Mouse (Mus musculus) left cerebral cortex, postnatal 14 days (tissue): ENCODE measurements around the gene Slc35a1. TPM values are rescaled to one million over a fixed set of nuclear protein-coding genes. Genes with fewer than 3 reads are reported as not detected.
"Not testable (repeated sequence)": the region's sequence is repeated elsewhere in the genome, so short reads cannot be mapped to it uniquely, and the experiment has no call there.

Experiments used
- DNase-seq, 2 experiments: peaks; one replicate each; pipeline ENCODE4 v3.0.0; 2021 to 2022; ENCODE audit warnings: low spot score in 2 of 2, mixed read lengths in 1 of 2
- intact Hi-C: fragments of 180-260 bp; cut with DNase I; formaldehyde crosslinking; loops from one replicate; pipeline ENCODE4 v1.15.1; 2025
- long read RNA-seq, 2 experiments: library from polyadenylated mRNA; stranded (forward); transcript quantifications; one replicate each; pipeline ENCODE4 v2.0.0; 2021
- total RNA-seq, 2 experiments: library from RNA; stranded (reverse); gene quantifications; 2 replicates each; pipeline ENCODE4 v1.2.3; 2021

Slc35a1 gene
- 10 to 100 TPM; 18.5 to 21.8 TPM for total RNA-seq
- long read RNA-seq, experiment 1, transcript Slc35a1-201 (8 exons, 2,039 nt) = major isoform, 27 of 38 reads
- long read RNA-seq, experiment 1, partial matches to known transcripts = 1 of 38 reads
- long read RNA-seq, experiment 1, other reads (novel, unspliced or antisense) = 10 of 38 reads
- long read RNA-seq, experiment 2, transcript Slc35a1-201 (8 exons, 2,039 nt) = major isoform, 23 of 31 reads
- long read RNA-seq, experiment 2, partial matches to known transcripts = 1 of 31 reads
- long read RNA-seq, experiment 2, other reads (novel, unspliced or antisense) = 7 of 31 reads

GRCm38 (mm10) chr4:34686874-34687567 is at the start of gene Slc35a1:
Gene Slc35a1, minus strand, starts transcription at chr4:34687438.
- DNase-seq = peak; percentile 93 to 95
- intact Hi-C loops = loop anchor here (1.0 to 2.0 kb wide), 2 partner anchors 91 to 196 kb away; partner anchors contain the start of genes Smim8 and Zfp292

- intact Hi-C loops = no loop called here
- DNase-seq = no peak
Measured at GRCm38 (mm10) chr4:34734461-34734860, 47.2 kb upstream of the Slc35a1 start.

DNA sequence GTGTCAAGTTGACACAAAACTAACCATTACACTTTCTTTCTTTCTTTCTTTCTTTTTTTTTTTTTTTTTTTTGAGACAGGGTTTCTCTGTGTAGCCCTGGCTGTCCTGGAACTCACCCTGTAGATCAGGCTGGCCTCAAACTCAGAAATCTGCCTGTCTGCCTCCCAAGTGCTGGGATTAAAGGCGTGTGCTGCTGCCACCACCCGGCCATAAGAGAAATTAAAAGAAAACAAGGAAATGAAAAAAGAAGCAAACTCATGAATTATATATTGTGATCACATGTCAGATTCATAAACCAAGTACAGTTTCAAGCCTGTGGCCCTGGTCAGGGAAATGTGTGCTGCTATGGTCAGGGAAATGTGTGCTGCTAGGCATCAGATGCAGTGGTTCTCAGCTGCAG is 46.2 kb upstream of the Slc35a1 start:
- DNase-seq, intact Hi-C loops: not testable (repeated sequence)

GRCm38 (mm10) chr4:34729851-34730341 is 42.7 kb upstream of the Slc35a1 start, which contains the start of gene Cfap206:
Gene Cfap206, minus strand, starts transcription at chr4:34730206.
- peak; percentile 8 to 52 for DNase-seq
- intact Hi-C loops = no loop called here

GRCm38 (mm10) chr4:34725710-34726109 is 38.5 kb upstream of the Slc35a1 start:
- DNase-seq, intact Hi-C loops: not testable (repeated sequence)

- intact Hi-C loops = no loop called here
- no peak for DNase-seq
Measured at GRCm38 (mm10) chr4:34724306-34724705, 37.1 kb upstream of the Slc35a1 start.

DNA sequence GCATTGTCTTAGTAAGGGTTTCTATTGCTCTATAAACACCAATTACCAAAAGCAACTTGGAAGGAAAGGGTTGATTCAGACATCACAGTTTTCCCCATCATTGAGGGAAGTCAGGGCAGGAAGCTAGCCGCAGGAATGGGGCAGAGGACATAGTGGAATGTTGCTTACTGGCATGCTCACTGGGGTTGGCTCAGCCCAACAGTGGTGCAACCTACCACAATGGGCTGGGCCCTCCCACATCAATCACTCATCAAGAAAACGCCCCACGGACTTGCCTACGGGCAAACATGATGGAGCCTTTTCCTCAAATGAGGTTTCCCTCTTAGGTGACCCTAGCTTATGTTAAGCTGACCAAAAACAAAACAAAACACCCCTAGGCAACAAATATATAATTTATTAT is 35.9 kb upstream of the Slc35a1 start:
- no peak for DNase-seq
- intact Hi-C loops = no loop called here

GRCm38 (mm10) chr4:34720127-34720895 is 33.1 kb upstream of the Slc35a1 start:
- no peak for DNase-seq

DNA sequence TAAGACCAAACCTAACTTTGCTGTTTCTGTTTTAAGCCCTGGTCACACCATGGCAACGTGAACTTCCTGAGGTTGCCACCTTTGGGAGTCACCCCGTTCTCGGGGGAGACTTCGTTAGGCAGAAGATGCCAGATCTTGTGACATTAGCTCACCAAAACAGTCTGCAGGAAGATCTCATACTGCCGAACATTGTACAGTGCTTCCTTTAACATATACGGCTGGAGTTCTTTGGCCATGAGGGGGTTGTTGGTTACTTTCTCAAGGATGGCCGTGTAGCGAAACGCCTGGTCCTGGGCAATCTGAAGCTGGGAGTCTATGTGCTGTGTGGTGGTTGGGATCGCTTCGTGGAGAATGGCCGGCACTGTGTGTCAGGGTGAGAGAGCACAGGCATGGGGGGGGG is 32.2 kb upstream of the Slc35a1 start:
- intact Hi-C loops = no loop called here
- DNase-seq = no peak

More at GRCm38 (mm10) chr4:34720127-34720895, 33.1 kb upstream of the Slc35a1 start:
- intact Hi-C loops = no loop called here

DNA sequence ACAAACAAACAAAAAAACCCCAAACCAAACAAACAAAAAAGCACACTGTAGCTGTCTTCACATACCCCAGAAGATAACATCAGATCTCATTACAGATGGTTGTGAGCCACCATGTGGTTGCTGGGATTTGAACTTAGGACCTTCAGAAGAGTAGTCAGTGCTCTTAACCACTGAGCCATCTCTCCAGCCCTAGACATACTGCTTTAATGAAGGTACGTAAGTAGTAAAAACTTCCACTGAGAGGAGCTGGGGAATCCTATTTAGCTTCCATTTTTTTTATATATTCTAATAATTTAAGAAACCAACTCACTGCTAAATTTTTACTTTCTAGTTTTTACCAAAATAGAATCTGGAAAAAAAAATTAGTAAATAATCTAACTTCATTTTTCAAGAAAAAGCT is 27.8 kb upstream of the Slc35a1 start:
- intact Hi-C loops = no loop called here
- no peak for DNase-seq

GRCm38 (mm10) chr4:34708127-34708526 is 20.9 kb upstream of the Slc35a1 start:
- DNase-seq = peak in 1 of 2 experiments; percentile 7
- intact Hi-C loops = no loop called here

GRCm38 (mm10) chr4:34707248-34707647 is 20.0 kb upstream of the Slc35a1 start:
- intact Hi-C loops = no loop called here

GRCm38 (mm10) chr4:34703029-34703428 is 15.8 kb upstream of the Slc35a1 start:
- intact Hi-C loops = no loop called here

More at GRCm38 (mm10) chr4:34707248-34707647, 20.0 kb upstream of the Slc35a1 start:
- DNase-seq = no peak

DNA sequence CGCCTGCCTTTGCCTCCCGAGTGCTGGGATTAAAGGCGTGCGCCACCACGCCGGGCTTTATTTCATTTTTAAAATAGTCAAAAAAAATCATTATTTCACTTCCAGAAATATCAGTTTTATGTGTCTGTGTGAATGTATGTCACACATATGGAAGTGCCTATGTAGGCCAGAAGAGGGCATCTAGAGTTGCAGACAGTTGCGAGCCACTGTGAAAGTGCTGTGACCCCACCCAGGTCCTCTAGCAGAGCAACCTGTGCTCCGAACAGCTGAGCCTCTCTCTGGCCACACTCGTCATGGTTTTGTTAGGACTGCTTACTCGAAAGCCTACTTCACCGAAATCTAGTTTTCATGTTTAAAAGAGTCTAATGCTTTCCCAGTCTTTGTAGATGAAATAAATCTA is 15.0 kb upstream of the Slc35a1 start:
- DNase-seq = no peak
- intact Hi-C loops = no loop called here

More at GRCm38 (mm10) chr4:34703029-34703428, 15.8 kb upstream of the Slc35a1 start:
- no peak for DNase-seq

DNA sequence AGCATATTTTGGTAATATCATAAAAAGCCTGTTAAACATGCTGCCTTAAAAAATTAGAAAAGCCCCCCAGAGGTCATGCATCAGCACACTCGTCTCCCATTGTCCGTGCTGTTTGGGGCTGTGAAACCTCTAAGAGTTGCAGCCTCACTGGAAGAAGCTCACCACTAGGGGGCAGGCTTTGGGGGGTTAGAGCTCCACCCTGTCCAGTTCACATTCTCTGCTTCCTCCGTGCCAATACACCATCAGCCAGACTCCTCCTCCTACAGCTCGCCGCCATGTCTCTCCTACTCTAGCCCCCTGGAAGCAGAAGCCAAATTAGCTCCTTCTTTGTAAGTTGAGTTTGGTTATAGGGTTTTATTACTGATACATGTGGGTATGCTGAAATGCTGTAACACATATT is 14.3 kb upstream of the Slc35a1 start:
- peak in 1 of 2 experiments; percentile 15 for DNase-seq
- intact Hi-C loops = no loop called here

- intact Hi-C loops = no loop called here
- DNase-seq = no peak
Measured at GRCm38 (mm10) chr4:34688021-34688420, 783 bp upstream of the Slc35a1 start.

GRCm38 (mm10) chr4:34680530-34680929 is 6.7 kb downstream of the Slc35a1 start:
- DNase-seq = no peak
- intact Hi-C loops = no loop called here

DNA sequence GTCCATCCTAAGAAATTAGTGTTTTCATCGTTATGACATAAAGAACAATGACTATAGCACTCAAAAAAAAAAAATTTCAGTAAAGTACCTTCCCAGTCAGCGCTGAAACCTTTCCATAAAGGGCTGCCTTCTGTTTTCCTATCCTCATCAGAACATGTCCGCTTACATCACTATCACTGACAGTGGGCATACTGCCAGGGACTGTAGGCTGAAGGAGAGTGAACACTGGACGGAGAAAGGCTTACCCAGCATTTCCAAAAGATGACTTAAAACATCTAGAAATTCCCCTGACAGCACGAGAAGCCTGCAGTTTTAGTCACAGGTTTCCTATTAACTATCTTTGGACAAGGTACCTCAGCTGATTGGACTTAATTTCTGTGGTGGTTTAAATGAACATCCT is 13.5 kb downstream of the Slc35a1 start:
- DNase-seq = no peak
- intact Hi-C loops = no loop called here

DNA sequence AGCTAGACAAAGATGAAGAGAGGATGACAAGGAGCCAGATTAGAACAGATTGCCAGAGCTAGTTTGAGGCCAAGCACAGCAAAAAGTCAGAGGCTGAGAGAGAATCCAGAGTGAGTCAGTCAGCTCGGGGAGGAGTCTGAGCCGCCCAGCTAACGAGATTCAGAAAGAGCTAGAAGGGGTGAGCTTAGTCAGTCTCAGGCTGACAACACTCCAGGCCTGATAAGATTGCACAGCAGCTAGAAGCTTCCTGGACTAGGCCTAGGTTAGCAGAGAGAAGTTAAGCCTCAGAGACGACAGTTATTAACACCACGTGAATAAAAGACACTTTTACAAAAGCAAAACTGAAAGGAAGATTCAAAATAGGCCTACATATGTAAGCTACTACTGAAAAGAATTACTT is 19.3 kb downstream of the Slc35a1 start:
- intact Hi-C loops = no loop called here
- DNase-seq = no peak

DNA sequence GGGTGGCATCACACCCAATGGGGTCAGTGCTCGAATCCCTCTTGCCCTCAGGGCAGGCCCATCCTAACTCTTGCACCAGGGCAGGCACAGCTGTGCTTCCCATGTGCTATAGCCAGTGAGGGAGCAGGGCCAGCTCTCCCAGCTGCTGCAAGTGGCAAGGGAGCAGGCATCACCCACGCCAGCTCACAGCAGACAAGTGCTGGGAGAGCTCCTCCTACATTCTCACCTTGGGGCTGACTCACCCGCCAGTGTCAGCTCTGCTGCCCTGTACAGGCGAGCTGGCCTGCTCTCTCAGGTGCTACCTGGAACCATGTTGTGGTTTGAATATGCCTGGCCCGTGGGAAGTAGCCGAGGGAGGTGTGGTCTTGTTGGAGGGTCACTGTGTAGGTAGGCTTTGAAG is 25.3 kb downstream of the Slc35a1 start:
- intact Hi-C loops = no loop called here
- DNase-seq = peak in 1 of 2 experiments; percentile 27
